Comparison of ENCODE assay signal across 8 mouse cellular contexts in the genomic region with DNA sequence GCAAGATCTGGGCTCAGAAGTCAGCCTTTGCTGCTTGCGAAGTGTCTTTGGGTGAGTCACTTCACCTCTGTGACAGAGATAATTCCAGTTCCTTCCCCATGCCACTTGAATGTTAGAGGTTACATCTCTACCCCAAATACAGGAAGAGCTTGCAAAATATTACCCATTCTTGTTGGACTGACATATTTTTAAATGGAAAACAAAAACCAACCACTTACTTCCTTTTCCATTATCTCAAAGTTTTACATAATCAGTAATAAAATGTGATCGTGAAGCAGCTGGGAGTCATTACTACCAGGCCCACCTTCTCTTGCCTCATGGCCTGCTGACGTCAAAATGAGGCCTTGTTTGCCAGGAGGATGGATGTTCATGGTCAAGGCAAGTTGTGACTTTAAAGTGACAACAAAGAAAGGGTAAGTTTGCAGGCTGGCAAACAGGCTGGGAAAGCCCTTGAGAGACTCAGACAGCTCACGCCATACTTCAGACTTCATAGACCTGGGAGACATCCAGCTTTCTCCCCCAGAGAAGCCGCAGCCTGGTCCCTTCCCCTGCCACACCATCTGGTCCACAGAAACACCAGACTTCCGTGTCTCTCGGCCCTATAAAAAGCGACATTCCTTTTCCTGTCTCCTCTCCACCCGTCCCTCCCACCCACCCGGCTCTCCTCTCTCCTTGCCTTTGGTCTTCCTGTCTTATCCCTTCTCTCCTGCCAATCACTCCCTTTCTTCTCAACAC. TPM values are rescaled to one million over a fixed set of nuclear protein-coding genes. Genes with fewer than 3 reads are reported as not detected.
DNase-seq lines count a peak whose midpoint lies in the region; ATAC-seq lines count a peak whose summit lies in the region.

No protein-coding gene starts in this region.

- H3K9ac ChIP-seq in forebrain, embryonic 12.5 days: no peak overlapping the region
- no peak overlapping the region for H3K9ac ChIP-seq in stomach, embryonic 15.5 days

- H3K4me1 ChIP-seq in forebrain, embryonic 12.5 days: 0 out of 2 replicates have a peak, but pooled peaks cover 5% of the 10 kb centered on the region
- H3K4me1 ChIP-seq in stomach, embryonic 15.5 days: no peaks in the 10 kb centered on the region; the same call in 1 of the 2 replicates

- H3K4me3 ChIP-seq in forebrain, embryonic 12.5 days (replicated peaks): no peak overlapping the region
- H3K4me3 ChIP-seq in stomach, embryonic 15.5 days (replicated peaks): no peak overlapping the region; the same call in 1 of the 2 replicates

- no peaks in the 10 kb centered on the region for H3K36me3 ChIP-seq in forebrain, embryonic 12.5 days (replicated peaks)
- no peaks in the 10 kb centered on the region for H3K36me3 ChIP-seq in stomach, embryonic 15.5 days

- H3K27me3 ChIP-seq in forebrain, embryonic 12.5 days: 0 out of 2 replicates have a peak, but pooled peaks cover 4% of the 10 kb centered on the region
- no peaks in the 10 kb centered on the region for H3K27me3 ChIP-seq in stomach, embryonic 15.5 days (replicated peaks)

- peak; percentile 39 for ATAC-seq in forebrain, embryonic 12.5 days (ENCODE audit: low FRiP score)
- peak; percentile 22; the same call in 1 of the 2 replicates for ATAC-seq in stomach, embryonic 15.5 days (ENCODE audit: insufficient read depth, low FRiP score, low read depth)

- H3K4me2 ChIP-seq in forebrain, embryonic 12.5 days: peak overlapping the region; percentile 38; the same call in 1 of the 2 replicates
- H3K4me2 ChIP-seq in stomach, embryonic 15.5 days: peak overlapping the region; percentile 36

- H3K9me3 ChIP-seq in forebrain, embryonic 12.5 days: no peaks in the 10 kb centered on the region
- no peaks in the 10 kb centered on the region for H3K9me3 ChIP-seq in stomach, embryonic 15.5 days

- H3K27ac ChIP-seq in forebrain, embryonic 12.5 days: no peak overlapping the region
- no peak overlapping the region for H3K27ac ChIP-seq in stomach, embryonic 15.5 days

- 58% methylated on average over 10 of the region's 10 CpGs for WGBS in forebrain, embryonic 12.5 days
- 36% methylated on average over 10 of the region's 10 CpGs for WGBS in stomach, embryonic 15.5 days

- DNase-seq in thymus, postnatal 14 days: peak; percentile 9
- DNase-seq in thymus, postnatal 10 days (ENCODE audit: low spot score in 2 of 2): no peak
- DNase-seq in heart, postnatal 25 days (ENCODE audit: low spot score): peak; percentile 17
- DNase-seq in left cerebral cortex, adult 11 months (ENCODE audit: low spot score): peak; percentile 56
- DNase-seq in lung, postnatal 36 days: peak; percentile 64
- DNase-seq in spleen, adult 12 weeks (ENCODE audit: low spot score): no peak

- intact Hi-C loops in heart, postnatal 25 days (cut with DNase I): loop anchor here (2.0 to 10.0 kb wide), 5 partner anchors 67 to 1919 kb away; a partner anchor contains a TSS

RNA-seq across cellular contexts. Expression of a gene that starts 27.2 kb away (rescaled TPM):
- 10.3 and 11.1 TPM in 2 replicates for polyA plus RNA-seq in forebrain, embryonic 12.5 days (2016; fragmentation: Nextera tagmentation; extraction: Ambion mirVana)
- total RNA-seq in heart, postnatal 25 days (2021): 10 to 100 TPM; 59.2 to 64.0 TPM
- polyA plus RNA-seq in stomach, embryonic 15.5 days (2015; fragmentation: Nextera tagmentation; extraction: Ambion mirVana): 22.0 and 24.2 TPM in 2 replicates

Comparison
In these comparisons a context has a peak if more than half of its experiments do, and no peak if none do; other contexts are left out.
1. DNase-seq: peak in thymus, postnatal 14 days (single experiment), heart, postnatal 25 days (single experiment), left cerebral cortex, adult 11 months (single experiment) and lung, postnatal 36 days (single experiment); none in thymus, postnatal 10 days (0 of 2) and spleen, adult 12 weeks (single experiment).